Mouse (Mus musculus): ENCODE measurements around the gene Zfp865.
"Not testable (repeated sequence)": the region's sequence is repeated elsewhere in the genome, so short reads cannot be mapped to it uniquely, and the experiment has no call there.

Zfp865 gene

DNA sequence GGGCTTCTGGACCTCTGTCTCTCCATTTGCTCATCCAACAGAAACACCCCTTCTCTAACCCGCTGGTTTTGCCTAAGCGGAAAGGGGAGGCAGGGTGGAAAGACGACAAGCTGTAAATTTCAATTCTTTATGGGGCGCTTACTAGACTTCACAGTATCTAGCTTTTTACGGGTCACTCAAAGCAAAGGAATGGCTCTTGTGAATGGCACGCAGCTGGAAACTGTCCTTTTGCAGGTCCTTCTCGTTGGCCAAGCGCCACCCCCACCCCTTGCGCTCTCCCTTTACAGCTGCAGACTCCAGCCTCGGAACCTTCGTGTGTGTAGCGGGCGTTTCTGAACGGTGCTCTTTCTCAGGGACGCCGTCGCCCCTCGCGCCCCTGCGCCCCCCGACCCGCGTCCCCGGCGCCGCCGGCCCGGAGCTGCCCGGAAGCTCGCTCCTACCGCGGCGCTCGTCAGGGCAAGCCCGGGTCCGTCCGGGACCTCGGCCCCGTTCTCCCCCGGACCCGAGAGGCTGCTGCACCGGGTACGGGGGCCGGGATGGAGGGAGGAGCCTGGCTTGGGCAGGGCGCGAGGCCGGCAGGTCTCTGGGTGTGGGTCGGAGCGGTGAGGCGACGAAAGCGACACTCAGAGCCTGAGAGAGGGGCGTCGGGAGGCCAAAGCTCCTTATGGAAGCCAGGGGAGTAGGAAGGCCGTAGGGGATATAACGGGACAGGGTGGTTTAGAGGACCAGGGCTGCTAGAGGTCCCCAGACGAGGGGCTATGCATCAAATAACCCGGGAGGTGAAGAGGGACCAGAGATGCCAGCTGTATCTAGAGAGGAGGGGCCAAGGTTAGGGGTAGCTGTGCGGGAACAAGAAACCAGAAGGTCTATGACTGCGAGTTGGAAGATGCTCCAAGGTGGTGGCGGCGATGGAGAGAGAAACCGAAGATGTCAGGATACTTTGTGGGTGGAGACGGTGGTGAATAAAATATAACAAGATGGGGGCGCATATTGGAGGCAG, 31.3 kb downstream of the Zfp865 start, which contains the start of gene Zfp580:
Gene Zfp580, plus strand, starts transcription at position 346 of the 1,000 bp plus-strand sequence.
- DNase-seq (ENCODE audit: low read depth, low spot score), result no peak

DNA sequence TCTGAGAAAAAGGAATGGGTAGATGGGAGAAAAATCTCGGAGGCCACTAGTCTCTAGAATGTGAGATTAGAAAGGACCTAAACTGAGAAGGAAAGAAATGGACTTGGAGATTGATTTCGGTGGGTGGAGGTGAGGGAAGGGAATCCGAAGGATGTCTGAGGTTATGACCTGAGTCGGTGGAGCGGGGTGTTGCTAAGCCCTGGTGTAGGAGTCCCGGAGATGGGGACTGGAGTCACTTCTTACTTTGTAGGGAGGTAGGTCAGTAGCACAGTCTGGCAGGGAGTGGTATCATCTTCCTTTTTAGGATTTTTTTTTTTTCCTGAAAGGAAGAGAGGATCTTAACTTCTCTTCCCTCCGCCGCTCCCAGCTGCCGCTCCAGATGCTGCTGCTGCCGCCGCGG, 32.3 kb downstream of the Zfp865 start:
- no peak for DNase-seq (ENCODE audit: low read depth, low spot score)

DNA sequence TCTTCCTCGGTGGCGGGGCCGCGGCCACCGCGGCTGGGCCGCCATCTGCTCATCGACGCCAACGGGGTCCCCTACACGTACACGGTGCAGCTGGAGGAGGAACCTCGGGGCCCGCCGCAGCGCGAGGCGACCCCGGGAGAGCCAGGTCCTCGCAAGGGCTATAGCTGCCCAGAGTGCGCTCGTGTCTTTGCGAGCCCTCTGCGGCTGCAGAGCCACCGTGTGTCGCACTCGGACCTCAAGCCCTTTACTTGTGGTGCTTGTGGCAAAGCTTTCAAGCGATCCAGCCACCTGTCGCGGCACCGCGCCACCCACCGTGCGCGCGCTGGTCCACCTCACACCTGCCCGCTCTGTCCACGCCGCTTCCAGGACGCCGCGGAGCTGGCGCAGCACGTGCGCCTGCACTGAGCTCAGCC, 32.8 kb downstream of the Zfp865 start:
- DNase-seq (ENCODE audit: low read depth, low spot score), result no peak

DNA sequence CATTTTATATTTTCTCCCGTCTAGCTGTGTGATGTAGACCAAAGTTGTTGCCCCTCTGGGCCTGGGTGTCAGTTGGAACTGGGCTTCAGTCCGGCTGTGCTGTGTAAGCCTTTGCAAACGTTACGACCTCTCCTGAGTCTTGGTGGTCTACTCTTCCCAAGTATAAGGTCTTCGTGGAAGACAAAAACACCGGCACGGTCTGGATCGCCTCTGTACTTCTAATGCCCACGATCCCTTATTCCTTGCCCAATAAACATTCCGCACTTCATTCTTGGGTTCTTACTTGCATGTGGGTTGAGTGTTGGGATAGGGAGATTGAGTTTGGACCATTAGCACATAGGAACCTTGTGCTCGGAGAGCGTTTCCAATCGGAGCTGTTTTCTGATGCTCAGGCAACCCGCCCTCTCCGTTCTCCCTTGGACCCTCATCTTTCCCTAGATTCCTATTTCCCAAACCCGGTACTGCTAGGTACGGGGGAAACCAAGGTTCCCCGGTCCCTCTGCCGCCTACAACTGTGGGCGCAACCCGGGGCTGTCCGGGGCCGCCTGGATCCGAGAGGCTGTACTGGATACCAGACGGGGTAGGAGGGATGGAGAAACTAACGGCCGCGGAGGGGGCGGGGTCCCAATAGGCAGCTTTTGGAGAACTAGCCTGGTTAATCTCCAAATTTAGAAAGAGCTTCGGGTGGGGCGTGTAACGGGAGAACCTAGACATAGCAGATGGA, 33.4 kb downstream of the Zfp865 start:
- no peak for DNase-seq (ENCODE audit: low read depth, low spot score)

DNA sequence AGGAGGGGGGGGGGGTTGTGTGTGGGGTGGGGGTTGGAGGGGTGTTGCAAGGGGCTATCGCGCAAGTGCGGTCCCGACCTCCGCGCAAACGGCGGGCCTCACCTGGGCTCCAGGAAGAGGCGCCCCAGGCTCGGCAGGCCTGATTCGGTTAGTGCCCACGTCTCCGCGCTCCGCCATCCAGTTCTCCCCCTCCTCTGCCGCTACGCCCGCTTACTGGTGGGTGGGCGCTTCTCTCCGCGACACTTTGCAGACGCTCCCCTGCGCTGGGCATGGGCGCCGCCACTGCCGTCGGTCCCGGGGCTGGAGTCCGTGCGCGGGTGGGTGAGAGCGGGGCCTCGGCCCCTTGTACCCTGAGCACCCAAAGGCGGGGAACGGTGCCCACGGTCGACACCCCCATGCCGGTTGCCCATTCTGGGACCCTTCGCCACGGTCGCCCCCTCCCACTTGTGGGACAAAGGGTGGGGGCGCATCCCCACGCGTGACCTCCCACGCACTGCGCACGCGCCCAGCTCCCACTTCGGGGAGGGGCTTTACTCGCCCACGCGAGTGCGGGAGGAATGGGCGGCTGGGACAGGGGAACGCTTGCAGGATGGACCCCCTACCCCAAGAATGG, 36.6 kb downstream of the Zfp865 start:
- DNase-seq (ENCODE audit: low read depth, low spot score), result no peak

DNA sequence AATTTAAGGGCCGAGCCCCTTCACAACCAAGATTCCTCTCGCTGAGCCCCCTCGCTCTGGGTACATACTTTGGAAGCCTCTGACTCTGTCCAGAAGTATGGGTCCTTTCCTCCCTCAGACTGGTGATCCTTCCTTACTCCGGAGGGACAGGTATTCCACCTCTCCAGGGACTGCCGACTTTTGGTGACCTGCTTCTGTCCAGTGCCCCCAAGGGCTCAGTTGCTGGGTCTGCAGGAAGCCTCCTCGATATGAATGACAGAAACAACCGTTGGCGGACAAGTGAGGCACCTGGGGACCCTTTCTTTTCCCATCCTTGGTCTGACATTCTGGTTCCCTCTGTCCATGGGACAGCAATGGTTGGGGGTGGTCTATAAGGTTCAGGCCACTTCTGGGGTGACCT, 37.2 kb downstream of the Zfp865 start:
- no peak for DNase-seq (ENCODE audit: low read depth, low spot score)

DNA sequence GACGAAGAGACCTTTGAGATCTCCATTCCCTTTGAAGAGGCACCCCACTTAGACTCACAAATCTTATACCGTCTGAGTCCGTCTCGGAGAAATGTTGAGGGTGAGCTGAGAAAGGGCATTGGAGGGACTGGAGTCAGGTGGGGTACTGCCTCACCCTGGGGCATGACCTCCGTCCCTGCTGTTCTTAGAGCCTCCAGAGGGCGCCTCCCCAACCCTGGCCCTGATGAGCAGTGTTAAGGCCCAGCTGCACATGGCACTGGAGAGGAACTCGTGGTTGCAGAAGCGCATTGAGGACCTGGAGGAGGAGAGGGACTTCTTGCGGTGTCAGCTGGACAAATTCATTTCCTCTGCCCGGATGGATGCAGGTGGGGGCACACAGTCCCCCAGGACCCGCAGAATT, 37.6 kb downstream of the Zfp865 start:
- DNase-seq (ENCODE audit: low read depth, low spot score), result no peak

DNA sequence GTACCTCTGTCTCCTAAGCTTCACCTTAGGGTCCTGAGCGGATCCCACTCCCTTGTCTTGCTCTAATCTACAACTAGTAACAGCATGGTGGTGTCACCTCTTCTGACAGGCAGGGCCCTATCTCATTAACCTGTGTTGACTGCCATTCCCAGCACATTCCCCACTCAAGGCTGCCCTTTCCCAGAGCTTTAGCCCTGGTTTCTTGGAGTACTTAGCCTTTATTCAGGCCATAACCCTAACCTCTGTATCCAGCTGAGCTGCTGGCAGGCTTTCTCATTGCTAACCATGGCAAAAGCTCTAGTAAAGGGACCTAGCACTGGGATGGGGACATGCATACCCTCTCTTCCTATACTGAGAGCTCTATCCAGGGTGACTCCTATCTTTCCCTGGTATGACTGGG, 38.5 kb downstream of the Zfp865 start:
- no peak for DNase-seq (ENCODE audit: low read depth, low spot score)

DNA sequence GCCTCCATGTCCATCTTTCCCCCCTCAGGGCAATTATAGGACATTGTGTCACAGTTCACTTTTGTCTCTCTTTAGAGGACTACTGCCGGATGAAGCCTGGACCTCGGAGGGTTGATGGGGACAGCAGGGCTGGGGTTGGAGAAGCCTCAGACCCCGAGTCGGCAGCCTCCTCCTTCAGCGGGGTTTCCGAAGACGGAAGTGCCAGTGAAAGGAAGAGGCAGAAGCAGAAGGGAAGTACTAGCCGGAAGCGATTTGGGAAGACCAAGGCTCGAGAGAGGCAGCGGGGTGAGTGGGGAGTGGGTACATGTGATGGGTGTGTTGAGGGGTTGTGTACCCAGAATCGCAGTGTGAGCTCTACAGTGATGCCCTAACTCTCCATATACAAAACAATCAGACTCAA, 39.2 kb downstream of the Zfp865 start:
- DNase-seq (ENCODE audit: low read depth, low spot score), result no peak

DNA sequence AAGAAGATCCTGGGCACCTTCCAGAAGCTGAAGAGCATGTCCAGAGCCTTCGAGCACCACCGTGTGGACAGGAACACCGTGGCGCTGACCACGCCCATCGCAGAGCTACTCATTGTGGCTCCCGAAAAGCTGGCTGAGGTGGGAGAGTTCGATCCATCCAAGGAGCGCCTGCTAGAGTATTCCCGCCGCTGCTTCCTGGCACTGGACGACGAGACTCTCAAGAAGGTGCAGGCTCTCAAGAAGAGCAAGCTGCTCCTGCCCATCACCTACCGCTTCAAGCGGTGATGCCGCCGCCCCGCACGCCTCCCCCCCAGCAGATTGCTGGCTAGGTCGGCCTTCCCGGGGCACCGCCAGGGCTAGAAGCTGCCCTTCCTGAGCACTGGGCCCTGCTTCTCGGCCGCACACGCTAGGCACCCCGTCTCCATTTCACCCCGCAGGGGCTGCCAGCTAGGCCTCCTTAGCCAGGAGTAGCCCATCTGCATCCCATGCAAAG, 40.1 kb downstream of the Zfp865 start:
- DNase-seq (ENCODE audit: low read depth, low spot score), result no peak

DNA sequence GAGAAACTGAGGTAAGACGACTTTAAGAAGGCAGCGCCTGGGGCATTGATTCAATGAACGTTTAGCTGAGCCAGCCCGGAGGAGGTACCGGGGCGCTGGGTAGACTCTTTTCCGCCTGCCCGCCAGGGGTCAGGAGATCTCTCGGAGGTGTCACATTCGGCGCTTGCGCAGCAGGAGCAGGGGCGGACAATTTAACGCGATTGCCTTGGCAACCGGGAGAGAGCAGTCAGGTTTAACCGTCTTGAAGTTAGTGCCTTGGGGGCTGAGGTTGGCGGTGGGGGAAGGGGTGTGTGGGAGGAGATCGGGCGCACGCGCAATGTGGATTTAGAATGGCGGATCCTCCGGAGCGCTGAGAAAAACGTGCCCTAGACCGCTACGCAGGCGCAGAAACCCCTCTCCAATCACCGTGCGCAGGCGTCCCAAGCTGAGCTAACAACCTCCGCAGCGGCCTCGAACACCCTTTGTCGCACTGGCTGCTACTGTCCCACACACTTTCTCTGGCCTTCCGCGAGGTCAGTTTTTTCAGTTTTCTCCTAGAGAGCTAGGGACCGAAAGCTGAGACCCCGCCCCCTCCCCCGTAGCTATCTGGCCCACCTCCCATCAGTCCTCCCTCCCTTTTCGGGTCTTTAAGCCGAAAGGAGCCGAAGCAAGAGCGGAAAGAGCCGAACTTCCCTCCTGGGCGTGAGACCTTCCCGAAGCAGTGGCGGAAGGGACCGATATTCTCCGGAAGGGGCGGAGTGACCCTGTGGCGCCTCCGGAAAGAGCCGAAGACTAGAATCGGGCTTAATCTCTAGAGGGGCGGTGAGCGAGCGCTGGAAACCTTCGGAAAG, 41.0 kb downstream of the Zfp865 start:
- peak; percentile 92 for DNase-seq (ENCODE audit: low read depth, low spot score)

DNA sequence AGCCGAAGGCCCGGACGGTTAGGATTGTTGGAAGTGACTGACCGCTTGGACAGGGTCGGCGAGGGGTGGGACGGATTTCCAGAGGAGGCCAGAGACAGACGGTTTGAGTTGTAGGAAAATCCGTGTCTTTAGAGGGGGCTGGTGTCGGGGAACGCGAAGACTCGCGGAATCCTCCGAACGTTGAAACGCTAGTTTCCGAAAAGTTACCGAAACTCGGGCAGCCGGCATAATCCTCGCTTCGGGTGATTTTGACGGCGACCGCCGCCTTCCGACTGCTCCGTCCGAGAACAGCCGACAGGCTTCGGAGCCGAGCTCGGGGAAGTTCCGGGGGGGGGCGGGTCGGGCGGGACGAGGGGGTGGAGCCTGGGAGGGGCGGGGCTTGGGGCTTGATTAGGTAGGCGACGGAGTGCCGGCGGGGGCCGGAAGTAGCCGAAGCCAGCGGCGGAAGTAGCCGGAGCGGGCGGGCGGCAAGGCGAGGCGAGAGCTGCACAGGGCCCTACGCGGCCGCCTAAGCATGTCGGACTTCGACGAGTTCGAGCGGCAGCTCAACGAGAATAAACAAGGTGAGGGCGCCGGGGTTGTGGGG, 41.7 kb downstream of the Zfp865 start, which contains the start of gene U2af2:
Gene U2af2, plus strand, starts transcription at position 370 of the 586 bp plus-strand sequence.
- peak; percentile 76 for DNase-seq (ENCODE audit: low read depth, low spot score)

DNA sequence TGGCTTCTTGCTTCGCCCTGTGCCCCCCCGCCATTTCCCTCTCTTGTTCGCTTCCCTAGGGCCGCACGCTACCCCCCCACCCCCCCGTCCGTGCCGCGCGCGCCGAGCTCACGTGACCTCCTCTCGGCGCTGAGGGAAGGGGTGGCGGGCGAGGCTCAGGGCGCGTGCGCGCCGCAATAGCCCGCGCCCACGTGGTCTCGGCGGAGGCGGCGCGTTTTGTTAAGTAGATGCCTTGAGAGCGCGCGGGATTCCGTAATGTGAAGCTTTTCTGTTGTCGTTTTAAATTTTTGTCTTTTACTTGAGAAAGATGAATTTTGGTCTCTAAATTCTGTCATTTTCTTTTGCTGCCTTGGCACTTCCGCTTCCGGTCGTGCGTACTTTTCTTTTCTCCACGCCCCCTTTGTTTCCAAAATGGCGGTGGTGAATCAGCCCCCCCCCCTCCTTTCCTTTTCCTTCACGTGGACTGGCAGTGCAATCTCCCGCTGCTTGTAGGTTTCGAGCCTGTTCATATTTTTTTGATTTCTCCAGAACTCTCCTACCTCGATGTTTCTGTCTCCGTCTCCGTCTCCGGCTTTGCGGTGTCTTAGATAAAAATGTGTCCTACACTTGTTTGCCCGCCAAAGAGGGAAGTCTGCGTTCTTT, 42.3 kb downstream of the Zfp865 start:
- DNase-seq (ENCODE audit: low read depth, low spot score), result no peak

DNA sequence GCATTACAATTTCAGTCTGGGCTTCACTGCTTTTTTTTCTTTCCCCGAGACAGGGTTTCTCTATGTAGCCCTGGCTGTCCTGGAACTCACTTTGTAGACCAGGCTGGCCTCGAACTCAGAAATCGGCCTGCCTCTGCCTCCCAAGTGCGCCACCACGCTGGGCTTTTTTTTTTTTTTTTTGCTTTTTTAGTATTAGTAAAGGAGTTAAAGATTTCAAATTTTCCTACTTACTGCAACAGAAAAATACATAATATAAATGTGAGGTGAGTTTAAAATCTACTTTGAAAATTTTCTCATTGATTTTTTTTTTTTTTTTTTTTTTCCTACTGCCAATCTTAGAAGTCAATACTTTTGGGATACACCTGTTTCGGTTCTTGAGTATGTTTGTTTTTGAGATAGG, 44.7 kb downstream of the Zfp865 start:
- DNase-seq (ENCODE audit: low read depth, low spot score), result no peak

DNA sequence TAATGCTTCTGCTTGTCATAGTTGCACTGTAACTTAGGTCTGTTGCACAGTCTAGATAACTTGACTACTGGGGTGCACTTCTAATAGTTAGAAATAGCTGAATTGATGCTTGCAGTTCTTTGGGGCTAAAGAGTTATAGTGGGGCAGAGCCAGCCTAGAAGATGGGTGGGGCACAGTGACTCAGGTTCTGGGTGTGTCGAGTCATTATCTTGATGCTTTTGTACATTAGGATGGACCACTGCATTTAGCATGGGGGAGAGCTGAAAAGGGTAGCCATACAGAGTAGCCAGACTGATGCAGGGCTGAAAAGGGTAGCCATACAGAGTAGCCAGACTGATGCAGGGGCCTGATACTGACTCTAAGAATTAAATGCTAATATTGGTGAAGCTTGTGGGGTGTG, 53.4 kb downstream of the Zfp865 start:
- no peak for DNase-seq (ENCODE audit: low read depth, low spot score)

DNA sequence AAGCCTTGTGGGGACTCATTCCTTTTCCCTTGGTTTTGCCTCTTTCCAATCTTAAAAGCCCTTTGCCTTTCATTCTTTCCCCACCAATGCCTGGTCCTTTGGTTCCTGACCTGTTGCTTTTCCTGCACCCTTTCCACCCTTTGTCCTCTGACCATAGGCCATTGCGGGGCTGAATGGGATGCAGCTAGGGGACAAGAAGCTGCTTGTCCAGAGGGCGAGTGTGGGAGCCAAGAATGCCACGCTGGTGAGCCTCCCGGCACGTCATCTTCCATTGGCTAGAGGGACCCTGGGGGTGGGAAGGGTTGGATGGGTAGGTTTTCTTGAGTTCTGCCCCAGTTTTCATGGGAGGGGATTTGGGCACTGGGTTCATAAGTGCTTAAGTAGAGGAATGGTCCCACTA, 54.8 kb downstream of the Zfp865 start:
- DNase-seq (ENCODE audit: low read depth, low spot score), result no peak

DNA sequence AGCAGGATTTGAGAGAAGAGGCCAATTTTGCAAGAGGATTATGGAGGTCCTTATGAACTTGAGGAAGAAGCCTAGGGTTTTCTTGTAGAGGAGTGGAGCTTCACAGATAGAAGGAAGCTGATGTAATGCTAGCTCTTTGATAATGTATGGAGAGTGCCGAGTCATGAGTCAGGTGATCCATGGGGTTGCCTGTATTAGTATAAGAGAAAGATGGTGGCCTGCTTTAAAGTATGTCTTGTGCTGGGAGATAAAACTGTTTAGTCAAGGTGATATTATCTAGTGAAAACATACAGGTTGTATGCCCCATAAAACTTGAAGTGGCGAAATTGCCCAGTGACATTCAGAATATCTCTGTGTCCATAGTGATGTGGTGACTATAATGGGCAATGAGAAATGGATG, 56.8 kb downstream of the Zfp865 start:
- no peak for DNase-seq (ENCODE audit: low read depth, low spot score)

DNA sequence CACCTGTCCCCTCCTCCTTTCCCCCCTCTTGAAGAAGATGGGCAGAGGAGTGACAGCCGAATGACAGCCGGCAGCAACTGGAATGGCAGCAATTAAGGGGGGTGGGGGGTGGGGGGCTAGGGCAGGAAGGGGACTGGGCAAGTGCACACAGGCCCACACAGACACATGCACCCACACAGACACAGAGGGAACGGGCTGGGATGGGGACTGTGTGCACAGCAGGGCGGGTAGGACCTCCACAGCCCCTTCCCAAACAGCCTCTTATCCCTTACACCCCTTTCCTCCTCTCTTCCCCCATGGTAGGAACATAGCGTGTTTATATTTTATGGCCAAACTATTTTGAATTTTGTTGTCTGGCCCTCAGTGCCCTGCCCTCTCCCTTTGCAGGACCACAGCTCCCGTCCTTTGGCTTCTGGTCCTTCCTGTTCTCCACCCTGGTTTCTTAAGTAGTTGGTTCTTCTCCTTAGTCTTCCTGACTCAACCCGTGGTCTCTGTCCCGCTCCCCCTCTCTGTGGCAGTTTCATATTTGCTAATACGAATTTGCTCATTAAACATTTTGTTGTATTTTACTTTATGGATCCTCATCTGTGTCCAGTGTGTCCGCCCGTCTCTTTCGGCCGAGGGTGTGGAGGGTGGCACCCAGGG, 59.3 kb downstream of the Zfp865 start:
- not testable (repeated sequence) for DNase-seq (ENCODE audit: low read depth, low spot score)

DNA sequence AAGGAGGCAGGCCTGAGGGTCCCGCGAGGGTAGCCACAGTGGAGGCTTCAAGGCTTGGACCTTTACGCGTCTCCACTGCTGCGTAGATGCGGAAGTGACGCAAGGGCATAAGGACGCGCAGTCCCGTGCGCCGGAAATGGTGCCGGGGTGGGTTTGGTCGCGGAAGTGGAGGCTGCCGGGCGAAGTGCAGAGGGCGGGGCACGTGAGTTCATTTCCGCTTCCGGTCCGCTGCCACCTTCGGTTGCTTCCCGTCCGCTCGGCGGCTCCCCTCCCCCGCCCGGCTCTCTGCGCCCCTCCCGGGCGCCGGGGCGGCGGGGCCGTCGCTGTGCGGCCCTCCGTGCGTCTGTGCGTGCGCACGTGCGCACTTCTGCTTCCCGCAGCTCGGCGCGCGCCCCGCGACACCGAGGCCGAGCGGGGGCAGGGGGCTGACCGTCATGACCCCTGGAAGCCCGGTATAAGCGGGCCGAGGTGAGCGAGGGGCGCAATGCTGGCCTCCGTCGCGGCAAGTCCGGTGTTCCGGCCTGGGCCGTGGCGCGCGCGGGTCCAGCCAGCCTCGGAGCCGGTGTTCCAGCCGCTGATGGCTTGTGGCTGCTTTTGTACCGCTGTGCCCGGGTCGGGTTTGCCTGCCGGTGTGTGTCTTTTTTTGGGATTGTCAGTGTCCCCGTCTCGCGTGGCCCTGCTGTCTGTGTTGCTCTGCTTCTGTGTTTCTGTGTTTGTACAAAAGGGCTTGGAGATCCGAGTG, 60.0 kb downstream of the Zfp865 start, which contains the start of gene Epn1:
Gene Epn1, plus strand, starts transcription at position 226 of the 742 bp plus-strand sequence.
- peak; percentile 84 for DNase-seq (ENCODE audit: low read depth, low spot score)

Measured in c-Kit-negative CD71-positive TER-119-positive erythroid progenitor cells, embryonic 14.5 days (primary cell).